Mouse (Mus musculus) embryonic facial prominence, embryonic 13.5 days (tissue): Measurements from ENCODE around the gene Tet3. TPM values are rescaled to one million over a fixed set of nuclear protein-coding genes. Genes with fewer than 3 reads are reported as not detected.

Experiments
- ATAC-seq: fragments of 200-750 bp; cut with Nextera tagmentation; 2 replicates; pipeline ENCODE4 v1.8.0; 2017; ENCODE audit warnings: low read depth; ENCODE audit not compliant: insufficient number of reproducible peaks, insufficient read depth, low FRiP score, low TSS enrichment
- H3K27ac ChIP-seq: fragments of 300-500 bp; sonication (generic); 2 replicates; pipeline ENCODE4 v1.5.1; 2015; ENCODE audit warnings: moderate library complexity, mild to moderate bottlenecking, inconsistent platforms
- H3K27me3 ChIP-seq: fragments of 300-500 bp; sonication (generic); 2 replicates; pipeline ENCODE4 v1.6.1; 2015; ENCODE audit warnings: mild to moderate bottlenecking, inconsistent platforms
- H3K36me3 ChIP-seq: fragments of 300-500 bp; sonication (generic); 2 replicates; pipeline ENCODE4 v1.6.1; 2015; ENCODE audit warnings: mild to moderate bottlenecking, inconsistent platforms
- H3K4me1 ChIP-seq: fragments of 300-500 bp; sonication (generic); 2 replicates; pipeline ENCODE4 v1.6.1; 2015; ENCODE audit warnings: inconsistent platforms
- H3K4me2 ChIP-seq: fragments of 300-500 bp; sonication (generic); 2 replicates; pipeline ENCODE4 v1.6.1; 2015; ENCODE audit warnings: moderate library complexity, mild to moderate bottlenecking, inconsistent platforms
- H3K4me3 ChIP-seq: fragments of 300-500 bp; sonication (generic); 2 replicates; pipeline ENCODE4 v1.5.1; 2015; ENCODE audit warnings: mild to moderate bottlenecking, inconsistent platforms
- H3K9ac ChIP-seq: fragments of 300-500 bp; sonication (generic); 2 replicates; pipeline ENCODE4 v1.6.1; 2015; ENCODE audit warnings: mild to moderate bottlenecking, inconsistent platforms
- H3K9me3 ChIP-seq: fragments of 300-500 bp; sonication (generic); 2 replicates; pipeline ENCODE4 v1.6.1; 2016; ENCODE audit warnings: inconsistent platforms
- WGBS: fragments of 180-500 bp; shearing (Covaris S2); methylation state at CpG from one replicate; pipeline ENCODE4 v1.1.7; 2015; ENCODE audit warnings: mixed read lengths; 5-methylcytosine and 5-hydroxymethylcytosine counted together
- polyA plus RNA-seq: library from polyadenylated mRNA; unstranded; fragments of >200 nt; fragmentation: Nextera tagmentation; extraction: Ambion mirVana; gene quantifications from 2 replicates; pipeline ENCODE4 v1.2.1, GENCODE M21; 2015

Gene Tet3
- polyA plus RNA-seq, 1 experiment from 2014 or later, result 59.6 TPM

- H3K9ac ChIP-seq, result no peak overlapping the region
- no peak overlapping the region for H3K4me2 ChIP-seq
- H3K27ac ChIP-seq, result peak overlapping the region; percentile 33; the same call in 1 of the 2 replicates
- no peaks in the 10 kb centered on the region for H3K9me3 ChIP-seq
- WGBS, result 30% methylated on average over 11 of the region's 11 CpGs
- peaks cover 18% of the 10 kb centered on the region for H3K36me3 ChIP-seq
- ATAC-seq, result no peak
- peaks cover 62% of the 10 kb centered on the region for H3K4me1 ChIP-seq
- H3K4me3 ChIP-seq, result no peak overlapping the region
- H3K27me3 ChIP-seq, result no peaks in the 10 kb centered on the region
These were observed 36.8 kb downstream of the Tet3 start for GRCm38 (mm10) chr6:83421866-83422649.

DNA sequence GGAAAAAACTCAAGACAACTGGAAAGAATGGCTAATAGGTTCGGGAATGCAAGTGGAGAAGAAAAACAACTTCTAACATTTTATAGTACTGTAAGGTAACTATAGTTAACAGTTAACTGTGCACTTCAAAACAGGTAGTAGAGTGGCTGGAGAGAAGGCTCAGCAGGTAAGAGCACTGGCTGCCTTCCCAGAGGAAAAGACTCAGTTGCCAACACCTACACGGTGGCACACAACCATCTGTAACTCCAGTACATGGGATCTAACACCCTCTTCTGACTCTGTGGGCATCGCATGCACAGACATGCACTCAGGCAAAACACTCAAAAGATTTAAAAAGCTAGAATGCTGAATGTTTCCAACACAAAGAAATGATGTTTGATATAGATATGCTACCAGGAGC is 39.4 kb downstream of the Tet3 start:
- 80% methylated on average over 3 of the region's 3 CpGs for WGBS
- no peaks in the 10 kb centered on the region for H3K9me3 ChIP-seq

DNA sequence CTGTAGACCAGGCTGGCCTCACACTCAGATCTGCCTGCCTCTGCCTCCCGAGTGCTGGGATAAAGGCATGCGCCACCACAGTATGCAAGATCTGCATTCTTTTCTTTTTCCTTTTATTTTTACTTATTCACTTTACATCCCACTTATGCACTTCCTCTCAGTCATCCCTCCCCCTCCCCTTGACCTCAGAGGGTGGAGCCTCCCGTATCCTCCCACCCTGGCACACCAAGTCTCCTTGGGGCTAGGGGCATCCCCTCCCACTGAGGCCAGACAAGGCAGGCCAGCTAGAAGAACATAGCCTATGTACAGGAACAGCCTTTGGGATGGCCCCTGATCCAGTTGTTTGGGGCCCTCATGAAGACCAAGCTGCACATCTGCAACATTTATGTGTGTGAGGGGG is 41.4 kb downstream of the Tet3 start:
- ATAC-seq, result no peak
- Histone ChIP-seq H3K9me3 (no peaks in the 10 kb centered on the region), H3K27ac (peak overlapping the region; percentile 48; the same call in 1 of the 2 replicates), H3K36me3 (peaks cover 8% of the 10 kb centered on the region; the same call in 1 of the 2 replicates), H3K4me3 (no peak overlapping the region), H3K4me1 (peaks cover 65% of the 10 kb centered on the region), H3K27me3 (no peaks in the 10 kb centered on the region), H3K4me2 (no peak overlapping the region), H3K9ac (no peak overlapping the region)
- WGBS, result 74% methylated on average over 3 of the region's 3 CpGs

More for the DNA sequence above, 39.4 kb downstream of the Tet3 start:
- no peak overlapping the region for H3K27ac ChIP-seq
- H3K4me1 ChIP-seq, result peaks cover 68% of the 10 kb centered on the region
- ATAC-seq, result no peak
- no peak overlapping the region for H3K9ac ChIP-seq
- no peak overlapping the region for H3K4me3 ChIP-seq
- no peak overlapping the region for H3K4me2 ChIP-seq
- no peaks in the 10 kb centered on the region for H3K27me3 ChIP-seq
- H3K36me3 ChIP-seq, result peaks cover 4% of the 10 kb centered on the region; the same call in 1 of the 2 replicates

DNA sequence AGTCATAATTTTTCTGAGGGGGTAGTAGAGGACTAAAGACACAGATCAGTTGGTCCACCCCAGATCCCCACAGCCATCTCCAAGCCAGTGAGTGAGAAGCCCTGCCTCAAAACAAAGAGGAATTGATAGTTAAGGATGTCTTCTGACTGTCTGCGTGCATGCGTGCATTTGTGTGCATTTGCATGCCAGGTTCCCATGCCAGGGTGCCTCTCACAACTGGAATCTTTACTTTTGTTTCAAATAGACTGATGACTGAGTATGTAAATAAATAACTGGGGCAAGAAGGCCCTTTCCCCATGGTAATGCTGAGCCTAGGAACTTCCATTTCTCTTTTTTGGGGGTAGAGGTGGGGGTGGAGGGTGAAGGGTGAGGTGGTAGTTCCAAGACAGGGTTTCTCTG is 41.8 kb downstream of the Tet3 start:
- H3K9ac ChIP-seq, result no peak overlapping the region
- peak overlapping the region; percentile 48; the same call in 1 of the 2 replicates for H3K27ac ChIP-seq
- H3K4me3 ChIP-seq, result no peak overlapping the region
- WGBS, result 91% methylated on average over 2 of the region's 2 CpGs
- H3K9me3 ChIP-seq, result no peaks in the 10 kb centered on the region
- peaks cover 65% of the 10 kb centered on the region for H3K4me1 ChIP-seq
- H3K4me2 ChIP-seq, result no peak overlapping the region
- no peak for ATAC-seq
- H3K27me3 ChIP-seq, result no peaks in the 10 kb centered on the region
- peaks cover 8% of the 10 kb centered on the region; the same call in 1 of the 2 replicates for H3K36me3 ChIP-seq

DNA sequence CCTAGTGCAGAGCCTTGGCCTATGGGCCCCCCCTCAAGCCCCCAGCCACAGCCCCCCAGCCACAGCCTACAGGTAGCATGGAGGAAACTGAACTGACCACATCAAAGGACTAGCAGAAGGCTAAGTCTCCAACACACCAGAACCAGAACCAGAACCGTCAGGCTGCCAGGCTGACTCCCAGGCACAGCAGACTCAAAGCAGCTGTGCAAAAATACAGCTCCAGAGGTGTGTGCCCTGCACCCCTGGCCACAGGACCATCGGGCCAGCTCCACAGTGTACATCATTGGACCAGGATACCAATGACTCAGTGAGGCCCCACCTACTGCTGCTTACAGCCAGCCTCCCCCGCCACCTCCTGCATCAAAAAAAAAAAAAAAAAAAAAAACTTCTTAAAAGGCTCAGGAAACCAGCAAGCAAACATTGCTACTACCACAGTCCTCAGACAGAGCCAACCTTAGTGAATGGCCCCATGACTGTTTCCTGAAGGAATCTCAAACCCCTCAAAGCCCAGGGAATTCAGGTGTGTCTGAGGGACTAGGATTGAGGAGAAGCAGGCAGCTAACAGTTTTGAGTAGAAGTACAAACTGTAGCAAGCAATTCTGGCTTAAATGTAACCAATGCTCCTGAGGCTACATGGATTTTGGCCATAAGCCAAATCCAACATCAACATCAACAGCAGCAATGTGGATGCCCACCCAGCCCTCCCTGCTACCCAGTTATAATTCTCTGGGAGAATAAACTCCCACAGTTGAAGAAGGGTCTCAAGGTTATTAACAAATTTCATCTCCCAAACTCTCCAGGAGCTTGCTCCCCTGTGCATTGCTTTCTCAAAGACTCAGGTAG is 42.4 kb downstream of the Tet3 start:
- 0 out of 2 replicates have a peak, but pooled peaks have one; percentile 40 for ATAC-seq
- Histone ChIP-seq H3K4me2 (0 out of 2 replicates have a peak overlapping the region, but pooled peaks have one; percentile 3), H3K4me3 (no peak overlapping the region), H3K4me1 (peaks cover 65% of the 10 kb centered on the region), H3K9me3 (no peaks in the 10 kb centered on the region), H3K9ac (no peak overlapping the region), H3K27ac (peak overlapping the region; percentile 57), H3K27me3 (no peaks in the 10 kb centered on the region), H3K36me3 (peaks cover 8% of the 10 kb centered on the region; the same call in 1 of the 2 replicates)
- WGBS, result 61% methylated on average over 3 of the region's 3 CpGs

- WGBS, result 84% methylated on average over 12 of the region's 12 CpGs
- no peaks in the 10 kb centered on the region for H3K9me3 ChIP-seq
- no peak overlapping the region for H3K9ac ChIP-seq
- no peak overlapping the region for H3K27ac ChIP-seq
- no peak overlapping the region for H3K4me3 ChIP-seq
- no peaks in the 10 kb centered on the region for H3K27me3 ChIP-seq
- H3K4me1 ChIP-seq, result peaks cover 74% of the 10 kb centered on the region
- ATAC-seq, result no peak
- H3K4me2 ChIP-seq, result no peak overlapping the region
- 0 out of 2 replicates have a peak, but pooled peaks cover 8% of the 10 kb centered on the region for H3K36me3 ChIP-seq
These were observed 43.4 kb downstream of the Tet3 start for GRCm38 (mm10) chr6:83415356-83415940.

DNA sequence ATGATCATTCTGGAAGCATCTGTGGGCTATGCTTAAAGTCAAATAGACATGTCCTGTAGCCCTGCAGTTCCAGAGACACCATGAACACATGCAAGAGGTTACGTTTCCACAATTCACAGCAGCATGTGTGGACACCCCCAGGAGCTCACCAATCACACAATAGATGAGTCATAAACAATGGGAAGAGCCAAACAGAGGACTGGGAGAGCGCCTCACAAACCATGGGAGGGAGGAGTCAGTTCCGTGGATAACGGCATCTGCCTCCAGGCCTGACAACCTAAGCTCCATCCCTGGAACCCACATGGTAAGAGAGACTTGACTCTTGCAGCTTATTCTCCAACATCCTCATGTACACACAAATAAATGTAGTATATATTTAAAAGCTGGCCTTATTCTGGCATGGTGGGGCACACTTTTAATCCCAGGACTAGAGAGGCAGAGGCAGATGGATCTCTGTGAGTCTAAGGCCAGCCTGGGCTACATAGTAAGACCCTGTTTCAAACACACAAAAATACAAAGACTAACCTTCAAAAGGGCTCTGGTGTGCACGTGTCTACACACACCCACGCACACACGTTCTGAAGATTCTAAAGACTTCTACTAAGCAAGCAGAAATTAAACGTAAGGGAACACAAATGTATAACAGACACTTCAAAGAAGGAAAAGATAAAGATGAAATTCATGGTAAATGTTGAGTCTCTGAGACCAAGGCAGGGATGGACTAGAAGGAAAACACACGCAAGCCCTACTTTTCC is 44.1 kb downstream of the Tet3 start:
- 79% methylated on average over 9 of the region's 9 CpGs for WGBS
- H3K9ac ChIP-seq, result no peak overlapping the region
- peaks cover 78% of the 10 kb centered on the region for H3K4me1 ChIP-seq
- no peaks in the 10 kb centered on the region for H3K9me3 ChIP-seq
- no peak overlapping the region for H3K4me2 ChIP-seq
- no peak for ATAC-seq
- H3K4me3 ChIP-seq, result no peak overlapping the region
- no peak overlapping the region; the same call in 1 of the 2 replicates for H3K27ac ChIP-seq
- no peaks in the 10 kb centered on the region for H3K27me3 ChIP-seq
- H3K36me3 ChIP-seq, result 0 out of 2 replicates have a peak, but pooled peaks cover 8% of the 10 kb centered on the region

DNA sequence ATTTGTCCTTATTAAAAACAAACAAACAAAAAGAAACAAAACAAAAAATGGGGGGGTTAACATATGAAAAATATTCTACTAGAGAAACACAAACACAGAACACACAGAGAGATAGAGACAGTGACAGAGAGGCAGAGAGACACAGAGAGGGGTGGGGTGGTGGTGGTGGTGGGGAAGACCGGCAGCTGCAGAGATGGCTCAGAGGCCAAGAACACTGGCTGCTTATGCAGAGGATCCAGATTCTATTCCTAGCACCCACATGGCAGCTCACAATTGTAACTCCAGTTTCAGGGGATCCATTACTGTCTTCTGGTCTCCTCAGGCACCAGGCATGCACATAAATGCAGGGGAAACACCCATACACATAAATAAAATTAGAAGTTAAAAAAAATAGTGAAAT is 45.2 kb downstream of the Tet3 start:
- H3K9me3 ChIP-seq, result no peaks in the 10 kb centered on the region
- H3K36me3 ChIP-seq, result 0 out of 2 replicates have a peak, but pooled peaks cover 8% of the 10 kb centered on the region
- H3K4me3 ChIP-seq, result no peak overlapping the region
- 70% methylated on average over 1 of the region's 1 CpGs for WGBS
- H3K4me2 ChIP-seq, result no peak overlapping the region
- peaks cover 79% of the 10 kb centered on the region for H3K4me1 ChIP-seq
- H3K9ac ChIP-seq, result no peak overlapping the region
- H3K27me3 ChIP-seq, result no peaks in the 10 kb centered on the region
- no peak for ATAC-seq
- no peak overlapping the region for H3K27ac ChIP-seq

DNA sequence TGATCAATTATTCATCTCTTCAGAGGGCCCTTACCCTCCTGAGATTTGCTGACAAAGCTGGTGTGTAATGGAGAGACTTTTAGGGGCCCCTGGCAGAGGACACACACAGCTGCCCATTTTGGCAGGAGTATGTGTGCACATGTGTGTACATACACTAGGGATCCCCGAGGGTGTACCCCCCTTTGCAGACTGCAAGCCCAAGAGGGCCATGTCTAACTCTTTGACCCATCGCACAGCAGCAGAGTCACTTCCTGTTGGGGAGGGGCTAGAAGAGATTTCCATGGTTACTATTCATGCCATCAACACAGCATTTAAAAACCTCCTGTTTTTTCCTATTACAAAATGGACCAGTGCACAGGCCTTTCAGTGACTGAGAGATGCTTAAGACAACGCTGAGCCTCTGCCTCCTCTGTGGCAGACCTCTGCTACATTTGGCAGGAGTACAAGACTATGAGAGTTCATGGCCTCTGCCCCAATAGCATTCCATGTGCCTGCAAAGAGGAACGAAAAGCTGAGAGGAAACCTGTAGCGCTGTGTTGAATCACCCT is 46.0 kb downstream of the Tet3 start:
- H3K4me3 ChIP-seq, result no peak overlapping the region
- H3K36me3 ChIP-seq, result peaks cover 13% of the 10 kb centered on the region
- H3K9ac ChIP-seq, result peak overlapping the region; percentile 21; the same call in 1 of the 2 replicates
- H3K4me1 ChIP-seq, result peaks cover 77% of the 10 kb centered on the region
- peak overlapping the region; percentile 22; the same call in 1 of the 2 replicates for H3K27ac ChIP-seq
- 37% methylated on average over 5 of the region's 5 CpGs for WGBS
- no peaks in the 10 kb centered on the region for H3K27me3 ChIP-seq
- no peak for ATAC-seq
- H3K9me3 ChIP-seq, result no peaks in the 10 kb centered on the region
- H3K4me2 ChIP-seq, result no peak overlapping the region

DNA sequence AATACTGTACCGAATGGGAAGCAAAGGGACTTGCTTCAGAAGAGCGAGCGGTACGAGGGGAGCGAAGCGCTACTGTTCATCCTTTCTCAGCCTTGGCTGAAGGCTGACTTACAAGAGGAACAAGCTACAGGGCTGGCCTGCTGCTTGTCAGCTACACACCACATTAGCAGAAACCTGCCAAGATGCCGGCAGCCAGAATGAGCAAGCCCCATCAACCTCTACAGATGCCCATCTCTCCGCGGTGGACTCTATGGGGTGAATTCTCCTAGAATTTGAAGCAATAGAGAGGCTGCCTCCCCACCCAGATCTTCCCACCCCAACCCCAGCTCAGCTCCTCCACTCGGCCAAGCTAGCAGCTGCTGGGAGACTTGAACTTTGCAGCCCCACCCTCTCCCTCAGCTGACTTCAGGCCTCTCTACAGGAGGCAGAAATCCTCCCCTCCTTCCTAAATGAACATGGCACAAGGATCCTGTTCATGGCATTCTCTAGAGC is 46.5 kb downstream of the Tet3 start:
- no peaks in the 10 kb centered on the region for H3K27me3 ChIP-seq
- no peaks in the 10 kb centered on the region for H3K9me3 ChIP-seq
- ATAC-seq, result no peak
- H3K4me1 ChIP-seq, result peaks cover 72% of the 10 kb centered on the region
- H3K9ac ChIP-seq, result no peak overlapping the region
- H3K27ac ChIP-seq, result no peak overlapping the region
- WGBS, result 85% methylated on average over 10 of the region's 10 CpGs
- no peak overlapping the region for H3K4me2 ChIP-seq
- no peak overlapping the region for H3K4me3 ChIP-seq
- peaks cover 18% of the 10 kb centered on the region for H3K36me3 ChIP-seq
